Mouse (Mus musculus): ENCODE measurements around the gene Rtl6. TPM values are rescaled to one million over a fixed set of nuclear protein-coding genes. Genes with fewer than 3 reads are reported as not detected.

Gene Rtl6
- polyA plus RNA-seq (2015; fragmentation: Nextera tagmentation; extraction: Ambion mirVana), result 3.5 and 3.8 TPM in 2 replicates

GRCm38 (mm10) chr15:84557189-84557921 lies at the start of gene Rtl6:
Gene Rtl6 (minus strand): TSS chr15:84557823.
- 8% methylated on average over 59 of the region's 59 CpGs for WGBS
- peak within 1 kb of the TSS; percentile 53 for H3K27ac ChIP-seq (replicated peaks)
- H3K9ac ChIP-seq (ENCODE audit: low read length), result peak within 1 kb of the TSS; percentile 69

GRCm38 (mm10) chr15:84603267-84603963 lies 45.8 kb upstream of the Rtl6 start:
- H3K27me3 ChIP-seq (ENCODE audit: control insufficient read depth, insufficient read depth, low read length), result no peaks in the 10 kb centered on the region
- no peaks in the 10 kb centered on the region for H3K9me3 ChIP-seq (ENCODE audit: control insufficient read depth, low read length)
- 78% methylated on average over 8 of the region's 8 CpGs for WGBS
- no peak overlapping the region for H3K4me2 ChIP-seq (replicated peaks; ENCODE audit: low read depth)
- H3K4me3 ChIP-seq (ENCODE audit: low read depth, low read length), result no peak overlapping the region
- ATAC-seq (ENCODE audit: low FRiP score, low TSS enrichment), result no peak
- TF ChIP-seq CTCF (IDR thresholded peaks at IDR 0.05; ENCODE audit: low read depth) (no peak), EP300 (optimal IDR thresholded peaks at IDR 0.05) (no peak)
- DNase-seq (ENCODE audit: low spot score), result no peak
- H3K36me3 ChIP-seq (ENCODE audit: control insufficient read depth, insufficient read depth, low read length), result no peaks in the 10 kb centered on the region
- H3K27ac ChIP-seq (replicated peaks), result no peak overlapping the region
- no peak overlapping the region for H3K9ac ChIP-seq (ENCODE audit: low read length)
- H3K4me1 ChIP-seq (replicated peaks; ENCODE audit: control insufficient read depth, insufficient read depth), result no peaks in the 10 kb centered on the region

More at GRCm38 (mm10) chr15:84557189-84557921, at the start of gene Rtl6:
- H3K36me3 ChIP-seq (ENCODE audit: control insufficient read depth, insufficient read depth, low read length), result no peaks in the 10 kb centered on the region
- H3K4me3 ChIP-seq (ENCODE audit: low read depth, low read length), result peak within 1 kb of the TSS; percentile 61
- no peaks in the 10 kb centered on the region for H3K9me3 ChIP-seq (ENCODE audit: control insufficient read depth, low read length)
- H3K27me3 ChIP-seq (ENCODE audit: control insufficient read depth, insufficient read depth, low read length), result no peaks in the 10 kb centered on the region
- peak within 1 kb of the TSS; percentile 76 for H3K4me2 ChIP-seq (replicated peaks; ENCODE audit: low read depth)
- no peaks in the 10 kb centered on the region for H3K4me1 ChIP-seq (replicated peaks; ENCODE audit: control insufficient read depth, insufficient read depth)
- peak; percentile 86 for DNase-seq (ENCODE audit: low spot score)
- peak; percentile 89 for ATAC-seq (ENCODE audit: low FRiP score, low TSS enrichment)
- TF ChIP-seq EP300 (optimal IDR thresholded peaks at IDR 0.05), result no peak
- no peak for TF ChIP-seq CTCF (IDR thresholded peaks at IDR 0.05; ENCODE audit: low read depth)

GRCm38 (mm10) chr15:84600977-84601595 lies 43.5 kb upstream of the Rtl6 start:
- WGBS, result 67% methylated on average over 9 of the region's 9 CpGs
- no peaks in the 10 kb centered on the region for H3K27me3 ChIP-seq (ENCODE audit: control insufficient read depth, insufficient read depth, low read length)
- no peak for ATAC-seq (ENCODE audit: low FRiP score, low TSS enrichment)

GRCm38 (mm10) chr15:84598911-84599310 lies 41.3 kb upstream of the Rtl6 start:
- 90% methylated on average over 2 of the region's 2 CpGs for WGBS
- H3K9ac ChIP-seq (ENCODE audit: low read length), result no peak overlapping the region
- no peak overlapping the region for H3K4me3 ChIP-seq (ENCODE audit: low read depth, low read length)
- ATAC-seq (ENCODE audit: low FRiP score, low TSS enrichment) (no peak), DNase-seq (ENCODE audit: low spot score) (no peak)
- no peak for TF ChIP-seq EP300 (optimal IDR thresholded peaks at IDR 0.05)
- no peak for TF ChIP-seq CTCF (IDR thresholded peaks at IDR 0.05; ENCODE audit: low read depth)
- no peak overlapping the region for H3K27ac ChIP-seq (replicated peaks)
- H3K27me3 ChIP-seq (ENCODE audit: control insufficient read depth, insufficient read depth, low read length), result no peaks in the 10 kb centered on the region
- H3K9me3 ChIP-seq (ENCODE audit: control insufficient read depth, low read length), result no peaks in the 10 kb centered on the region
- H3K4me2 ChIP-seq (replicated peaks; ENCODE audit: low read depth), result no peak overlapping the region
- no peaks in the 10 kb centered on the region for H3K4me1 ChIP-seq (replicated peaks; ENCODE audit: control insufficient read depth, insufficient read depth)
- no peaks in the 10 kb centered on the region for H3K36me3 ChIP-seq (ENCODE audit: control insufficient read depth, insufficient read depth, low read length)

More at GRCm38 (mm10) chr15:84600977-84601595, 43.5 kb upstream of the Rtl6 start:
- no peak overlapping the region for H3K4me3 ChIP-seq (ENCODE audit: low read depth, low read length)
- no peak overlapping the region for H3K27ac ChIP-seq (replicated peaks)
- no peak overlapping the region for H3K4me2 ChIP-seq (replicated peaks; ENCODE audit: low read depth)
- no peaks in the 10 kb centered on the region for H3K9me3 ChIP-seq (ENCODE audit: control insufficient read depth, low read length)
- no peak for TF ChIP-seq EP300 (optimal IDR thresholded peaks at IDR 0.05)
- peak; percentile 44 for TF ChIP-seq CTCF (IDR thresholded peaks at IDR 0.05; ENCODE audit: low read depth)
- DNase-seq (ENCODE audit: low spot score), result no peak
- no peak overlapping the region for H3K9ac ChIP-seq (ENCODE audit: low read length)
- no peaks in the 10 kb centered on the region for H3K36me3 ChIP-seq (ENCODE audit: control insufficient read depth, insufficient read depth, low read length)
- no peaks in the 10 kb centered on the region for H3K4me1 ChIP-seq (replicated peaks; ENCODE audit: control insufficient read depth, insufficient read depth)

GRCm38 (mm10) chr15:84597816-84598215 lies 40.2 kb upstream of the Rtl6 start:
- WGBS, result 94% methylated on average over 1 of the region's 1 CpGs
- H3K36me3 ChIP-seq (ENCODE audit: control insufficient read depth, insufficient read depth, low read length), result no peaks in the 10 kb centered on the region
- no peak overlapping the region for H3K4me3 ChIP-seq (ENCODE audit: low read depth, low read length)
- H3K27me3 ChIP-seq (ENCODE audit: control insufficient read depth, insufficient read depth, low read length), result no peaks in the 10 kb centered on the region
- TF ChIP-seq EP300 (optimal IDR thresholded peaks at IDR 0.05) (no peak), CTCF (IDR thresholded peaks at IDR 0.05; ENCODE audit: low read depth) (no peak)
- no peak overlapping the region for H3K27ac ChIP-seq (replicated peaks)
- ATAC-seq (ENCODE audit: low FRiP score, low TSS enrichment), result no peak
- H3K9ac ChIP-seq (ENCODE audit: low read length), result no peak overlapping the region
- DNase-seq (ENCODE audit: low spot score), result no peak
- no peaks in the 10 kb centered on the region for H3K9me3 ChIP-seq (ENCODE audit: control insufficient read depth, low read length)
- H3K4me1 ChIP-seq (replicated peaks; ENCODE audit: control insufficient read depth, insufficient read depth), result no peaks in the 10 kb centered on the region
- no peak overlapping the region for H3K4me2 ChIP-seq (replicated peaks; ENCODE audit: low read depth)

Measured in stomach, postnatal 0 days (tissue).